Mouse (Mus musculus) hindbrain, embryonic 11.5 days (tissue): ENCODE data around the gene Ndp. TPM values are rescaled to one million over a fixed set of nuclear protein-coding genes. Genes with fewer than 3 reads are reported as not detected.

Source experiments
- ATAC-seq: fragments of 200-750 bp; cut with Nextera tagmentation; 2 replicates; pipeline ENCODE4 v1.8.0; 2017; ENCODE audit warnings: mild to moderate bottlenecking, moderate TSS enrichment, moderate library complexity; ENCODE audit not compliant: low FRiP score
- DNase-seq: peaks from one replicate; pipeline ENCODE4 v3.0.0-alpha.2; 2015; ENCODE audit warnings: low spot score
- H3K27ac ChIP-seq: fragments of 300-500 bp; sonication (generic); 2 replicates; pipeline ENCODE4 v1.5.1; 2014; ENCODE audit warnings: mild to moderate bottlenecking, low read depth, low read length
- H3K27me3 ChIP-seq: fragments of 300-500 bp; sonication (generic); 2 replicates; pipeline ENCODE4 v1.6.1; 2014; ENCODE audit warnings: mild to moderate bottlenecking, low read length, moderate library complexity, mixed read lengths; ENCODE audit not compliant: control insufficient read depth, insufficient read depth
- H3K36me3 ChIP-seq: fragments of 300-500 bp; sonication (generic); 2 replicates; pipeline ENCODE4 v1.6.1; 2014; ENCODE audit warnings: mild to moderate bottlenecking, low read length, moderate library complexity, mixed read lengths; ENCODE audit not compliant: control insufficient read depth, insufficient read depth
- H3K4me1 ChIP-seq: fragments of 300-500 bp; sonication (generic); replicated peaks from 2 replicates; pipeline ENCODE4 v1.6.1; 2014; ENCODE audit warnings: low read length, mixed read lengths; ENCODE audit not compliant: control insufficient read depth, insufficient read depth
- H3K4me2 ChIP-seq: fragments of 300-500 bp; sonication (generic); replicated peaks from 2 replicates; pipeline ENCODE4 v1.6.1; 2014; ENCODE audit warnings: mild to moderate bottlenecking, low read depth, low read length
- H3K4me3 ChIP-seq: fragments of 300-500 bp; sonication (generic); 2 replicates; pipeline ENCODE4 v1.5.1; 2014; ENCODE audit warnings: low read depth, low read length
- H3K9ac ChIP-seq: fragments of 300-500 bp; sonication (generic); 2 replicates; pipeline ENCODE4 v1.6.1; 2014; ENCODE audit warnings: low read depth, low read length
- H3K9me3 ChIP-seq: fragments of 300-500 bp; sonication (generic); 2 replicates; pipeline ENCODE4 v1.6.1; 2016; ENCODE audit warnings: low read length; ENCODE audit not compliant: control insufficient read depth
- WGBS: fragments of 180-500 bp; shearing (Covaris S2); extraction: QIAGEN DNeasy Blood & Tissue Kit; methylation state at CpG from one replicate; pipeline ENCODE4 v1.1.7; 2014; 5-methylcytosine and 5-hydroxymethylcytosine counted together
- polyA plus RNA-seq: library from polyadenylated mRNA; unstranded; fragments of >200 nt; fragmentation: Nextera tagmentation; extraction: Ambion mirVana; gene quantifications from 2 replicates; pipeline ENCODE4 v1.2.1, GENCODE M21; 2014

The Ndp gene
- polyA plus RNA-seq, 1 experiment from 2014 or later, result 9.0 TPM

GRCm38 (mm10) chrX:16894377-16895175 lies 17.0 kb downstream of the Ndp start:
- WGBS, result 34% methylated on average over 5 of the region's 5 CpGs
- Histone ChIP-seq H3K27ac (no peak overlapping the region), H3K27me3 (no peaks in the 10 kb centered on the region), H3K4me2 (no peak overlapping the region), H3K36me3 (no peaks in the 10 kb centered on the region), H3K4me3 (no peak overlapping the region), H3K9ac (no peak overlapping the region), H3K4me1 (no peaks in the 10 kb centered on the region), H3K9me3 (no peaks in the 10 kb centered on the region)
- ATAC-seq (peak; percentile 91), DNase-seq (peak; percentile 65)

GRCm38 (mm10) chrX:16867640-16868314 lies 43.8 kb downstream of the Ndp start:
- H3K4me2 ChIP-seq, result no peak overlapping the region
- no peak for DNase-seq
- no peak overlapping the region for H3K4me3 ChIP-seq
- no peak for ATAC-seq
- no peaks in the 10 kb centered on the region for H3K9me3 ChIP-seq
- H3K36me3 ChIP-seq, result no peaks in the 10 kb centered on the region
- no peak overlapping the region for H3K27ac ChIP-seq
- H3K27me3 ChIP-seq, result no peaks in the 10 kb centered on the region
- no peak overlapping the region for H3K9ac ChIP-seq
- no peaks in the 10 kb centered on the region for H3K4me1 ChIP-seq

- H3K4me3 ChIP-seq, result no peak overlapping the region
- H3K36me3 ChIP-seq, result no peaks in the 10 kb centered on the region
- H3K9me3 ChIP-seq, result no peaks in the 10 kb centered on the region
- H3K4me2 ChIP-seq, result no peak overlapping the region
- no peak overlapping the region for H3K27ac ChIP-seq
- H3K27me3 ChIP-seq, result no peaks in the 10 kb centered on the region
- H3K9ac ChIP-seq, result no peak overlapping the region
- H3K4me1 ChIP-seq, result no peaks in the 10 kb centered on the region
- DNase-seq (peak; percentile 5), ATAC-seq (no peak)
Observed at GRCm38 (mm10) chrX:16860244-16860643, 51.3 kb downstream of the Ndp start.

GRCm38 (mm10) chrX:16846034-16846433 lies 65.5 kb downstream of the Ndp start:
- Histone ChIP-seq H3K36me3 (no peaks in the 10 kb centered on the region), H3K27me3 (no peaks in the 10 kb centered on the region), H3K4me1 (no peaks in the 10 kb centered on the region), H3K4me2 (no peak overlapping the region), H3K4me3 (no peak overlapping the region), H3K9ac (no peak overlapping the region), H3K9me3 (no peaks in the 10 kb centered on the region), H3K27ac (no peak overlapping the region)
- ATAC-seq (no peak), DNase-seq (no peak)
- WGBS, result 97% methylated on average over 2 of the region's 2 CpGs

- no peak for ATAC-seq
- Histone ChIP-seq H3K36me3 (no peaks in the 10 kb centered on the region), H3K4me2 (no peak overlapping the region), H3K9me3 (no peaks in the 10 kb centered on the region), H3K27ac (no peak overlapping the region), H3K27me3 (no peaks in the 10 kb centered on the region), H3K9ac (no peak overlapping the region), H3K4me1 (no peaks in the 10 kb centered on the region), H3K4me3 (no peak overlapping the region)
- no peak for DNase-seq
- WGBS, result 90% methylated on average over 2 of the region's 2 CpGs
Observed at GRCm38 (mm10) chrX:16841443-16841842, 70.1 kb downstream of the Ndp start.

- Histone ChIP-seq H3K4me1 (no peaks in the 10 kb centered on the region), H3K4me2 (no peak overlapping the region), H3K4me3 (no peak overlapping the region), H3K9ac (no peak overlapping the region), H3K27ac (no peak overlapping the region), H3K9me3 (no peaks in the 10 kb centered on the region), H3K27me3 (no peaks in the 10 kb centered on the region), H3K36me3 (no peaks in the 10 kb centered on the region)
- ATAC-seq (no peak), DNase-seq (no peak)
- 85% methylated on average over 1 of the region's 1 CpGs for WGBS
Observed at GRCm38 (mm10) chrX:16837293-16837692, 74.3 kb downstream of the Ndp start.

- Histone ChIP-seq H3K27me3 (no peaks in the 10 kb centered on the region), H3K36me3 (no peaks in the 10 kb centered on the region), H3K27ac (no peak overlapping the region), H3K4me2 (no peak overlapping the region), H3K9ac (no peak overlapping the region), H3K9me3 (no peaks in the 10 kb centered on the region), H3K4me1 (no peaks in the 10 kb centered on the region), H3K4me3 (no peak overlapping the region)
- ATAC-seq (no peak), DNase-seq (no peak)
Observed at GRCm38 (mm10) chrX:16836488-16837082, 75.0 kb downstream of the Ndp start.
